Mouse (Mus musculus) urinary bladder, adult 2 months (tissue): ENCODE measurements around the gene Gm28036. TPM values are rescaled to one million over a fixed set of nuclear protein-coding genes. Genes with fewer than 3 reads are reported as not detected.
A peak's percentile ranks its signal among the peaks of the same experiment; 100 is the strongest.

Source experiments
- DNase-seq: peaks from one replicate; pipeline ENCODE4 v3.0.0; 2022; ENCODE audit warnings: low spot score
- polyA plus RNA-seq: library from polyadenylated mRNA; depleted of rRNA; stranded (reverse); fragments of >200 nt; gene quantifications from 2 replicates; pipeline ENCODE4 v1.2.3, GENCODE M21; 2012; rRNA removed

Gene Gm28036
- polyA plus RNA-seq, 1 experiment, result 4.2 TPM

- no peak for DNase-seq
Measured at GRCm38 (mm10) chr2:156084541-156084940, 42.4 kb downstream of the Gm28036 start.

- no peak for DNase-seq
Measured at GRCm38 (mm10) chr2:156080391-156080790, 46.5 kb downstream of the Gm28036 start.

GRCm38 (mm10) chr2:156079674-156080073 is 47.2 kb downstream of the Gm28036 start:
- DNase-seq, result no peak

GRCm38 (mm10) chr2:156079183-156079560 is 47.7 kb downstream of the Gm28036 start:
- no peak for DNase-seq

GRCm38 (mm10) chr2:156078421-156079182 is 48.3 kb downstream of the Gm28036 start:
- DNase-seq, result no peak

GRCm38 (mm10) chr2:156077461-156077860 is 49.4 kb downstream of the Gm28036 start:
- DNase-seq, result no peak

GRCm38 (mm10) chr2:156073725-156074124 is 53.2 kb downstream of the Gm28036 start:
- DNase-seq, result no peak

- DNase-seq, result no peak
Measured at GRCm38 (mm10) chr2:156071236-156071635, 55.7 kb downstream of the Gm28036 start.

GRCm38 (mm10) chr2:156067916-156068315 is 59.0 kb downstream of the Gm28036 start:
- no peak for DNase-seq

GRCm38 (mm10) chr2:156066126-156066525 is 60.8 kb downstream of the Gm28036 start:
- DNase-seq, result no peak

- peak; percentile 72 for DNase-seq
Measured at GRCm38 (mm10) chr2:156065099-156066041, 61.5 kb downstream of the Gm28036 start, which contains the start of gene Spag4. Gene Spag4 (plus strand): TSS chr2:156065175.

GRCm38 (mm10) chr2:156052816-156053215 is 74.1 kb downstream of the Gm28036 start, which contains the start of gene Fer1l4:
Gene Fer1l4 (minus strand): TSS chr2:156052947.
- peak; percentile 51 for DNase-seq

GRCm38 (mm10) chr2:156047929-156048328 is 79.0 kb downstream of the Gm28036 start:
- DNase-seq, result no peak

GRCm38 (mm10) chr2:156042903-156043302 is 84.0 kb downstream of the Gm28036 start:
- DNase-seq, result no peak

GRCm38 (mm10) chr2:156039390-156039789 is 87.5 kb downstream of the Gm28036 start:
- DNase-seq, result no peak

- no peak for DNase-seq
Measured at GRCm38 (mm10) chr2:156025482-156025881, 101.4 kb downstream of the Gm28036 start.

Other genes with a start within 250 kb of the Gm28036 start
- 47.0 and 60.2 TPM in 2 replicates for gene Uqcc1, start 196.8 kb downstream of the Gm28036 start, polyA plus RNA-seq
- gene Gm15557, start 186.4 kb downstream of the Gm28036 start, polyA plus RNA-seq, result not detected in 2 replicates
- 1.5 and 1.7 TPM in 2 replicates for gene Gdf5, start 181.7 kb downstream of the Gm28036 start, polyA plus RNA-seq
- 11.7 and 13.4 TPM in 2 replicates for gene Cep250, start 170.6 kb downstream of the Gm28036 start, polyA plus RNA-seq
- gene 6430550D23Rik, start 119.1 kb downstream of the Gm28036 start, polyA plus RNA-seq, result 2.3 and 4.7 TPM in 2 replicates
- 190 and 196 TPM in 2 replicates for gene Ergic3, start 119.0 kb downstream of the Gm28036 start, polyA plus RNA-seq
- 121 and 126 TPM in 2 replicates for gene Fer1l4, start 74.1 kb downstream of the Gm28036 start, polyA plus RNA-seq
- gene Spag4, start 61.9 kb downstream of the Gm28036 start, polyA plus RNA-seq, result 4.4 and 5.1 TPM in 2 replicates
- gene Cpne1, start 15.1 kb downstream of the Gm28036 start, polyA plus RNA-seq, result 46.2 and 60.5 TPM in 2 replicates
- gene Rbm12, start 15.1 kb downstream of the Gm28036 start, polyA plus RNA-seq, result 4.6 and 7.5 TPM in 2 replicates
- 210 and 265 TPM in 2 replicates for gene Romo1, start 16.9 kb upstream of the Gm28036 start, polyA plus RNA-seq
- 38.6 and 49.2 TPM in 2 replicates for gene Nfs1, start 17.1 kb upstream of the Gm28036 start, polyA plus RNA-seq
- gene Rbm39, start 53.1 kb upstream of the Gm28036 start, polyA plus RNA-seq, result 131 and 161 TPM in 2 replicates
- 13.2 and 15.4 TPM in 2 replicates for gene Phf20, start 69.4 kb upstream of the Gm28036 start, polyA plus RNA-seq
- 3.4 and 4.5 TPM in 2 replicates for gene Cnbd2, start 185.2 kb upstream of the Gm28036 start, polyA plus RNA-seq
- 71.0 and 72.5 TPM in 2 replicates for gene Scand1, start 185.6 kb upstream of the Gm28036 start, polyA plus RNA-seq